Mouse (Mus musculus) spleen, adult 2 months (tissue): ENCODE measurements at regions not wholly inside any gene's neighbourhood (a gene's known extent, or its start where the extent isn't known, plus 50 kb on each side); places are given as distances from the start of the nearest gene placed in this dataset.

Experiments used
- DNase-seq, 2 experiments: peaks; one replicate each; pipeline versions ENCODE4 v3.0.0 to v3.0.0-alpha.2; 2012 to 2021; ENCODE audit warnings: low spot score in 2 of 2, low read depth in 1 of 2
- H3K27ac ChIP-seq: fragments of 200-500 bp; 2 replicates; pipeline ENCODE4 v1.5.1; 2012; ENCODE audit warnings: low read length, inconsistent platforms; ENCODE audit not compliant: insufficient read depth
- H3K27me3 ChIP-seq: fragments of 200-500 bp; 2 replicates; pipeline ENCODE4 v1.6.1; 2012; ENCODE audit warnings: mild to moderate bottlenecking, moderate library complexity, low read length, inconsistent platforms; ENCODE audit not compliant: control insufficient read depth, insufficient read depth
- H3K36me3 ChIP-seq: fragments of 200-500 bp; 2 replicates; pipeline ENCODE4 v1.6.1; 2012; ENCODE audit warnings: mild to moderate bottlenecking, low read length, inconsistent platforms; ENCODE audit not compliant: control insufficient read depth, insufficient read depth
- H3K4me1 ChIP-seq: fragments of 200-500 bp; 2 replicates; pipeline ENCODE4 v1.6.1; 2011; ENCODE audit warnings: inconsistent platforms; ENCODE audit not compliant: control insufficient read depth, insufficient read depth, insufficient read length
- H3K4me3 ChIP-seq: fragments of 200-500 bp; 2 replicates; pipeline ENCODE4 v1.5.1; 2011; ENCODE audit warnings: mild to moderate bottlenecking, inconsistent platforms; ENCODE audit not compliant: insufficient read depth, insufficient read length; ENCODE audit errors: extremely low read depth
- CTCF ChIP-seq: fragments of 200-500 bp; IDR thresholded peaks from 2 replicates; pipeline ENCODE4 v1.5.1; 2011; ENCODE audit warnings: mild to moderate bottlenecking, inconsistent platforms; ENCODE audit not compliant: insufficient read depth, insufficient read length, insufficient replicate concordance; ENCODE audit errors: extremely low read depth
- POLR2A ChIP-seq: fragments of 200-500 bp; IDR thresholded peaks from 2 replicates; pipeline ENCODE4 v1.6.1; 2011; ENCODE audit warnings: low read depth, low read length, inconsistent platforms
- WGBS: fragments of 180-500 bp; shearing (Covaris S2); methylation state at CpG from one replicate; pipeline ENCODE4 v1.1.7; 2018; 5-methylcytosine and 5-hydroxymethylcytosine counted together

DNA sequence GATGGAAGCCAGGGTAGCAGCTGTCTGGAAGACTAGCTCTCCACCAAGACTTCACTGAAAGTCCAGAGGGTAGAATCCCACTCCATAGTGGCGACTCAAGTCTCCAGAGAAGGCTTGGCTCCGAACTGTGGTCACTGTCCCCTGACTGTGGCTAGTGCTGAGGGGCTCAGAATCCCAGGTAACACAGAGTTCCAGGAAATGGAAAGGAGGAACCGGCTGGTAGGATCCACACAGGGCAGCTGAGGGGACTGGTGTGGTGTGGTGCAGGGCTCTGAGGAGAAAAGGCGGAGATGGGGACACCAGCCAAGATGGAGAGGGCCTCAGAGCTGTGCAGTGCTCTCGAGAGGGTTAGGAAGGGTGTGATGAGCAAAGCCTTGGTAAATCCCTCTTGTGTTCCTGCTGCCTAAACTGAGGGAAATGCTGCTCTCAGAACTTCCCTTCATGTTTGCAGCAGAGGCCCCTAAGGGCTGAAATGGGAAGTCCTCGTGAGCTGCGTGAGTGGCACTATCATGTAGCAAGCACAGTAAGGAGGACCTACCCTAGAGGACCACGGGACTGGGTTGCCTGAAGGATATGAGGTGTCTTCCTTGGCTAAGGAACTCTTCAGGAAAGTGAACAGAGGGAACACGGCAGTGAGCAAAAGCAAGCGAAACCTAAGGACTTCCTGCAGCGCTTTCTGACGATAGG lies 946.2 kb downstream of the 4930447A16Rik start:
- H3K36me3 ChIP-seq: no peaks in the 10 kb centered on the region
- 51% methylated on average over 12 of the region's 12 CpGs for WGBS
- H3K27me3 ChIP-seq: no peaks in the 10 kb centered on the region
- no peak overlapping the region for H3K27ac ChIP-seq
- peaks cover 3% of the 10 kb centered on the region; the same call in 1 of the 2 replicates for H3K4me1 ChIP-seq
- DNase-seq: no peak
- no peak for TF ChIP-seq POLR2A
- no peak for TF ChIP-seq CTCF
- H3K4me3 ChIP-seq: no peak overlapping the region

DNA sequence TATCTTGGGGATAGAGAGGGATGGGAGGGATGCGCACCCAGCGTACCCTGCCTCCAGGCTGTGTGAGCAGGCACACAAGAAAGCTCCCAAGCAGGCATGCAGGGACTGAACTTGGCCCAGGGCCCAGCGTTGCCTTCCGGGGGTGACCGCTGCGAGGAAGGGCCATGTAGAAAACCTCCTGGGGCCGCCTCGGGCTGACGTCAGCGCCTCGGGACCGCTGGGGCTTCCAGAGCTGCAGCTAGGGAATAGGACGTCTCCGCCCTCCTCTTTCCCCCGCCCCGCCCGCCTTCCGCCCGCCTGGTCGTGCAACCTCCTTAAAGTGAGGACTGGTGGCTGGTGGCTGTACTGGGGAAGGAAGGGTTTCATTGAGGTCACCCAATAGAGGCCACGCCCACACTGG lies 948.4 kb downstream of the 4930447A16Rik start:
- Histone ChIP-seq H3K4me3 (no peak overlapping the region), H3K4me1 (peaks cover 3% of the 10 kb centered on the region; the same call in 1 of the 2 replicates), H3K27me3 (no peaks in the 10 kb centered on the region), H3K27ac (0 out of 2 replicates have a peak overlapping the region, but pooled peaks have one; percentile 5), H3K36me3 (no peaks in the 10 kb centered on the region)
- WGBS: 17% methylated on average over 13 of the region's 21 CpGs
- peak in 1 of 2 experiments; percentile 24 for DNase-seq
- TF ChIP-seq POLR2A (no peak), CTCF (no peak)

DNA sequence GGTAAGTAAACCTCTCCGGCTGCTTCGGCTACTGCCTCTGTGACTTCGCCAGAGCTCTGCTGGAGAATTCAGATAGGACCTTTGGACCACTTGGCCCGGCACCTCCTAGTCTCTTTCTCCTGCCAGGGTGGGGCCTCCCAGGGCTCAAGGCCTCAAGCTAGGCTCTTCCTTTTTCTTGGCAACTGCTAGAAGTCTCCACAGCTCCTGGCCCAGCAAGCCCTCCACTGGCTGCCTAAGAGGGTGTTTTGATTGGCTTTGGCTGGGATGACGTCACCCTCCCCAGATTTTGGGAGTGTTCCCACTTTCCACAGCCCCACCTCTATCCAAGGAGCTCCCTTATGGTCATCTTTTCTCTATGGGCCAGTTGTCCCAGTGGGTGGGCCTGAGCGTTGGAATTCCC lies 949.4 kb downstream of the 4930447A16Rik start:
- WGBS: 87% methylated on average over 6 of the region's 6 CpGs
- DNase-seq: no peak
- TF ChIP-seq CTCF (no peak), POLR2A (no peak)
- no peaks in the 10 kb centered on the region for H3K27me3 ChIP-seq
- H3K27ac ChIP-seq: no peak overlapping the region
- peaks cover 3% of the 10 kb centered on the region; the same call in 1 of the 2 replicates for H3K4me1 ChIP-seq
- H3K4me3 ChIP-seq: no peak overlapping the region
- no peaks in the 10 kb centered on the region for H3K36me3 ChIP-seq

DNA sequence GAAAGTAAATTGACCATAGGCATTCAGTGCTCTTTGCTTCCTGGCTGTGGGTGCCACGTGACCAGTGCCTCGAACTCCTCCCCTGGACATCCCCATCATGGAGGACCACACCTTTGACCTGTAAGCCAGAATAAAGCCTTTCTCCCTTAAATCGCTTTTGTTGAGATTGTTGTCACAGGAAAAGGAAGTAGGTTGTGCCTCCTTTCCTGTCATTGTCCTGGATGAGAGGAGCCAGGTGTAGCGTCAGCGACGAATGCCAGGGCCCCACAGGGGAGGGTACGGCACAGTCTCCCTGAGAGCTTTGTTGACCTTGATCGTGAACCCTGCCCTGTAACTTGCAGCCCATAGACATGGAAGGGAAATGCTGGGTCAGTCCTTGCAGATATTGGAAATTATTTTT lies 952.8 kb downstream of the 4930447A16Rik start:
- H3K27ac ChIP-seq: no peak overlapping the region
- H3K27me3 ChIP-seq: no peaks in the 10 kb centered on the region
- no peak overlapping the region for H3K4me3 ChIP-seq
- TF ChIP-seq POLR2A: no peak
- WGBS: 65% methylated on average over 8 of the region's 8 CpGs
- no peak for DNase-seq
- H3K36me3 ChIP-seq: no peaks in the 10 kb centered on the region
- peaks cover 3% of the 10 kb centered on the region; the same call in 1 of the 2 replicates for H3K4me1 ChIP-seq

DNA sequence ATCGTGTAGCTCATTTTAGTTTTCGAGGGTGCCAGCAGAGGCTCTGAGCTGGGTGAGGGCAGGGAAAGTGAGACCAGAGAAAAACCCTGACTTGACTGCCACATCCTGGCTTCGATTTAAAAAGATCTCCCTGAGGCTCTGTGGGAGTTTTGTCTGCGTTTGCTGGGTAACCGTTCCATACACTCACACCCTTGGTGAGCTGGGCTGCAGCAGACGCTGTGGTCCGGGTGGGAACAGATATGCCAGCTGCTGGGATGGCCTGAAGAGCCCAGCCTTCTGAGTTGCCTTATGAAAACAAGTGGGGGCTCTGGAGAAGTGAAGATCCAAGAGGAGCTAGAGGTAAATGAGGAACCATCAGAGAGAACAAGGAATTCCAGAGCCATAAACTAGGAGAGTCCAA lies 962.3 kb downstream of the 4930447A16Rik start:
- H3K4me1 ChIP-seq: peaks cover 9% of the 10 kb centered on the region; the same call in 1 of the 2 replicates
- no peak overlapping the region for H3K4me3 ChIP-seq
- 42% methylated on average over 7 of the region's 7 CpGs for WGBS
- no peaks in the 10 kb centered on the region for H3K36me3 ChIP-seq
- no peak overlapping the region for H3K27ac ChIP-seq
- no peaks in the 10 kb centered on the region for H3K27me3 ChIP-seq
- no peak for TF ChIP-seq CTCF
- no peak for TF ChIP-seq POLR2A
- DNase-seq: no peak

DNA sequence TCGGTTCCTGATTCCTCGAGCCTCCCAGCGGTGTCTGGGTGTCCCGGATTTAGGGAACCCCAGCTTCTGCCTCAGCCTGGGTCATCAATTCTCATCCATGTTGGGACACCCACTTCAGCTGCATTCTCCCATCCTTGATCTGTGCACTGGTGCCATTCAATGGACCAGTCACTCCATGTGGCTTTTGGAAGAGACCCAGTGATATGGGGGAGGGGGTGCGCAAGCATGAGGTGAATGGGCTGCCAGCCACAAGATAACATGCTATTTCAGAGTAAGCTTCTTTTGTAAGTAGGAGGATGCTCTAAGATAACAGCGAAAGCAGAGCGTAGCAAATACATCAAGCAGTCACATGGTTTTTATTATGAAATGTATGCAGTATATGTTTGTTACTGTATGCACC lies 963.1 kb downstream of the 4930447A16Rik start:
- TF ChIP-seq POLR2A (no peak), CTCF (no peak)
- H3K27ac ChIP-seq: no peak overlapping the region
- H3K27me3 ChIP-seq: no peaks in the 10 kb centered on the region
- H3K4me3 ChIP-seq: no peak overlapping the region
- DNase-seq: no peak
- WGBS: 92% methylated on average over 7 of the region's 7 CpGs
- peaks cover 9% of the 10 kb centered on the region; the same call in 1 of the 2 replicates for H3K4me1 ChIP-seq
- no peaks in the 10 kb centered on the region for H3K36me3 ChIP-seq

DNA sequence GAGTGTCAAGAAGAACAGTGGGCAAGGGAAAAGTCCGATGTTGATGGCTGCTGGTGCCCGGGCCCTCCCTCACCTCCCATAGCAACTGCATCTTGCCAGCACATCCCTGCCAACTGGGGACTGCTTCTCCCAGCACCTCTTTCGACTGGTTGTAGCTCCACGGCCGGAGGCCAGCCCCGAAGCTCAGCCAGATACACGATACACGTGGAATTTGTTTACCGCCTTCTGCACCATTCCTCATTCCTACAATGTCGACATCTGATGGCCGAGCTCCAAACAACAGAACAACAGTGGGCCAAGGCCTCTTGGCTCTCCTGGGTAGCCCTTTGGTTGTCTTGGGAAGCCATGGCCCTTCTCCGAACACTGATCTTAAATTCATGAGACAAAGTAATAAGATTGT lies 965.1 kb downstream of the 4930447A16Rik start:
- no peak overlapping the region for H3K27ac ChIP-seq
- 93% methylated on average over 12 of the region's 12 CpGs for WGBS
- DNase-seq: no peak
- no peaks in the 10 kb centered on the region for H3K4me1 ChIP-seq
- no peak overlapping the region for H3K4me3 ChIP-seq
- no peaks in the 10 kb centered on the region for H3K27me3 ChIP-seq
- TF ChIP-seq POLR2A (no peak), CTCF (no peak)
- no peaks in the 10 kb centered on the region for H3K36me3 ChIP-seq
